Mouse (Mus musculus) liver, postnatal 0 days (tissue): ENCODE measurements around the gene Als2.

ENCODE experiments used
- CTCF ChIP-seq: sonication (generic); IDR thresholded peaks from 2 replicates; pipeline ENCODE4 v1.5.1; 2016; ENCODE audit warnings: antibody characterized with exemption, low read depth
- EP300 ChIP-seq: IDR thresholded peaks from 2 replicates; pipeline ENCODE4 v1.6.1; 2016; ENCODE audit warnings: antibody characterized with exemption, low read depth, mild to moderate bottlenecking

DNA sequence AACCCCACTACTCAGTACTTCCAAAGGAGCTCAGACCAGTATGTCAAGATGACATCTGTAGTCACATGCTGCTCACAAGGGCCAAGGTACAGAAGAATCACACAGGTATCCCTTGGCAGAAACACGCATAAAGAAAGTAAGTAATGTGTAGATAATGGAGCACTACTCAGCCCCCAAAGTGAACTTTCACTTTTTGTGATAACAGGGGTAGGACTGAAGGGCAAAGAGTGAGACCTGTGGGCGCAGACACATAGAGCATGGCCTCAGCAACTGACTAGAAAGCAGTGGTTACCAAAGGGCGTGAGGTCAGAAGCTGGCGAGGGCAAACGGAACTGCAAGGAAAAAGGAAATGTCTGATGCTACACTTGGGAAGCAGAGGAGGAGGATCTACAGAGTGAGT, 36.1 kb downstream of the Als2 start:
- TF ChIP-seq EP300 (no peak), CTCF (no peak)
